Mouse (Mus musculus) C2C12 (cell line): ENCODE data around the gene A630095N17Rik.

Experiments
- CEBPB ChIP-seq: IDR thresholded peaks from one replicate; pipeline ENCODE4 v1.6.1; 2011; ENCODE audit warnings: low read depth, mild to moderate bottlenecking, control low read depth, moderate library complexity
- CTCF ChIP-seq: IDR thresholded peaks from one replicate; pipeline ENCODE4 v1.5.1; 2011; ENCODE audit not compliant: control insufficient read depth, insufficient read depth, insufficient read length
- FOSL1 ChIP-seq: IDR thresholded peaks from one replicate; pipeline ENCODE4 v1.8.0; 2011; ENCODE audit warnings: mild to moderate bottlenecking, low read length; ENCODE audit not compliant: poor library complexity, insufficient read depth, severe bottlenecking
- MAX ChIP-seq: IDR thresholded peaks from one replicate; pipeline ENCODE4 v1.6.1; 2011; ENCODE audit warnings: mild to moderate bottlenecking, control low read depth
- MYOG ChIP-seq: IDR thresholded peaks from one replicate; pipeline ENCODE4 v1.6.1; 2011; ENCODE audit not compliant: control insufficient read depth, insufficient read length; ENCODE audit errors: extremely low read depth
- USF1 ChIP-seq: IDR thresholded peaks from one replicate; pipeline ENCODE4 v1.6.1; 2011; ENCODE audit warnings: low read depth, mild to moderate bottlenecking, control low read depth, moderate library complexity

- TF ChIP-seq CTCF (no peak), USF1 (no peak), MYOG (no peak), MAX (no peak), CEBPB (no peak), FOSL1 (no peak)
These were observed 14.0 kb downstream of the A630095N17Rik start for GRCm38 (mm10) chr1:75217893-75218226.
